Mouse (Mus musculus): ENCODE measurements around the gene B230104I21Rik. TPM values are rescaled to one million over a fixed set of nuclear protein-coding genes. Genes with fewer than 3 reads are reported as not detected.

Gene B230104I21Rik
- not detected in 2 replicates for total RNA-seq (2017)

DNA sequence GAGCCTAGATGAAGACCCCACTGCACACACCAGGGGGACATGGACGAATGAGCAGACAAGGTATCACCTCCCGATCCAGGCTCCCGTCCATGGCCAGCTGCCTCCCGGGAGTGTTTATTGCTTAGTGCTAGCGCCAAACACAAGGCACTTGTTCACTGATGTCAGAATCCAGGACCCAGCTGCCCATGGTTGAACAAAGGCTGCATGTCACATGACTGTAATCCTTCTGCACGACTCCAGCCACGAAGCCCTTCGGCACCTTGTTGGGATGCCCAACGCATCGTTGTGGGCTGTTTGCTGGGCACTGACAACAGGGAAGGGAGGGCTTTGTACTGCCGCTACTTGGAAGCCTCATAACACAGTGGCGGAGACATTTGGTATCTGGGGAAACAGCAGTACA, at the start of gene B230104I21Rik:
Gene B230104I21Rik (plus strand): TSS at position 367 of the 400 bp plus-strand sequence.
- no peak for ATAC-seq (replicated peaks; ENCODE audit: low read depth, poor library complexity, severe bottlenecking)

- no peak for ATAC-seq (replicated peaks; ENCODE audit: low read depth, poor library complexity, severe bottlenecking)
These were observed 42.2 kb upstream of the B230104I21Rik start for GRCm38 (mm10) chr4:154293735-154294201.

GRCm38 (mm10) chr4:154294262-154294731, 41.6 kb upstream of the B230104I21Rik start:
- no peak for ATAC-seq (replicated peaks; ENCODE audit: low read depth, poor library complexity, severe bottlenecking)

DNA sequence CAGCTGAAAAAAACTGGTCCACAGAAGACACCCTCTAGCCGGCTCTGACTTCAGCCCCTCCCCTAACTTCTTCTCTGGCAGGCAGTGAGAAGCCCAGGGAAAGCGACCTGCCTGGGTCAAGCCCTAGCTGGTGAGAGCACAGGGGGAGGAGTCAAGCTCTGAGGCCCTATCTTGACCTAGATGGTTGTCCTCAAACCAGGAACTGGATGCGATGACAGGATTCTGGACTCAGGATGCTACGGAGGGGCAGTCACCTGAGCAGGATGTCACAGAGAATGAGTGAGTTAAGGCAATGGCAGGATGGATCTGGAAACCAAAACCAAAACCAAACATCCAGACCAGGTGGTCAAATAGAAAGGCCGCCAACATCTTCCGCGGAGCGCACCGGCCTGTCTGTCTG, 38.2 kb upstream of the B230104I21Rik start:
- ATAC-seq (replicated peaks; ENCODE audit: low read depth, poor library complexity, severe bottlenecking) = 0 out of 2 replicates have a peak, but pooled peaks have one; percentile 10

GRCm38 (mm10) chr4:154299541-154300271, 36.2 kb upstream of the B230104I21Rik start:
- ATAC-seq (replicated peaks; ENCODE audit: low read depth, poor library complexity, severe bottlenecking) = peak; percentile 21; the same call in 1 of the 2 replicates

DNA sequence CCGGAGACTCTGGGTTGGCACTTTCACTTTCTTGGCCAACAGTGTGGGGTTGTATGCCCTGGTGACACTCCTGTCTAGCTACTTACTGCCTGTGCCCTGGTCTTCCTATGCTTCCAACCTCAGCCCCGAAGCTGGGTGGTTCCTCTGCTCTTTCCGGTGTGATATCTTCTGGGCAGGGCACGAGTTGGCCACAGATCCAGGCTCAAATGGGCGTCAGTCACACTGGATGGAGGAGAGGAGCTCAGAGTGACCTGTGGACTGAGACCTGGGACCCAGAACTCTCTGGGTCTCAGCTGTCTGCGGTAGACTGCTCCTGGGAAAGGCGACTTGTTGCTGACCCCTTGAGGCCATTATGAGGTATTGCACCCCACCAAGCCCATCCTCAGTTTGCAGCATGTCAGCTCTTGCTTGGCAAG, 34.5 kb upstream of the B230104I21Rik start, which contains the start of gene Arhgef16:
Gene Arhgef16 (minus strand): TSS at position 211 of the 416 bp plus-strand sequence.
- peak; percentile 86 for ATAC-seq (replicated peaks; ENCODE audit: low read depth, poor library complexity, severe bottlenecking)

- no peak for ATAC-seq (replicated peaks; ENCODE audit: low read depth, poor library complexity, severe bottlenecking)
These were observed 26.8 kb upstream of the B230104I21Rik start for GRCm38 (mm10) chr4:154309131-154309530.

- ATAC-seq (replicated peaks; ENCODE audit: low read depth, poor library complexity, severe bottlenecking) = no peak
These were observed 25.2 kb upstream of the B230104I21Rik start for GRCm38 (mm10) chr4:154310576-154311262.

GRCm38 (mm10) chr4:154312143-154312812, 23.6 kb upstream of the B230104I21Rik start:
- no peak for ATAC-seq (replicated peaks; ENCODE audit: low read depth, poor library complexity, severe bottlenecking)

GRCm38 (mm10) chr4:154312935-154313621, 22.8 kb upstream of the B230104I21Rik start:
- no peak for ATAC-seq (replicated peaks; ENCODE audit: low read depth, poor library complexity, severe bottlenecking)

DNA sequence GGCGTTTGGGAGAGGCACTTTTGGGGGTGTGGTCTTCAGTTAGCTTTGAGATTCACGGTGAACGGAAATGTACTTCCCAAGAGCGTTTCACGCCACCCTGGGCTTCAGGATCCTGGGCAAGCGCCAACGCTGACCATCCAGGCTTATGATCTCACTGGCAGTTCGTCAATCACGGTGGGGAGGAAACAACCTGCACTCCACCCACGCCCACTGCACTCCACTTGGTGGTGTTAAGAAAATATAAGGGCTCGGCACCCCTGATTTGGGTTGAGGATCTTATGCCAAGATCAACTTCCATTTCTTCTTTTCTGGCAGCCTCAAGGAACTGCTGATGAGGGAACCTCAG, 22.3 kb upstream of the B230104I21Rik start:
- ATAC-seq (replicated peaks; ENCODE audit: low read depth, poor library complexity, severe bottlenecking) = no peak

GRCm38 (mm10) chr4:154325410-154325809, 10.5 kb upstream of the B230104I21Rik start:
- ATAC-seq (replicated peaks; ENCODE audit: low read depth, poor library complexity, severe bottlenecking) = no peak

- no peak for ATAC-seq (replicated peaks; ENCODE audit: low read depth, poor library complexity, severe bottlenecking)
These were observed 7.5 kb upstream of the B230104I21Rik start for GRCm38 (mm10) chr4:154328431-154328830.

DNA sequence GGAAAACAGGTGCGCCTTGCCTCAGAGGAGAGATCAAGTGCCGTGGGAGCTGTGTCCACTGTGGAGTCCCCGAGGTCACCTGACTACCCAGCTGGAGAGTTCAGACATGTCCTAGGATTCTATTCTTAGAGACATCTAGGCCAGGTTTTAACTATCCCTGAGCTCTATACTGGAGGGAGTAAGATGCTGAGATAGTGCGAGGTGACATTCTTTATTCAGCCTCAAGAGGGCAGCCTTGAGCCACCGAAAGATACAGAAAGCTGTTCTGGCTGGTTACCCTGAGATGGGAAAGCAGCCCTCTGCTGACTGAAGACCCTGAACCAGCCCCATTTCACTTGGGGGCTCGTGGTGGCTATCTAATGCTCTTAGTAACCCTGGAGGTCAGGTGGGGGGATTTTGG, 7.1 kb upstream of the B230104I21Rik start:
- ATAC-seq (replicated peaks; ENCODE audit: low read depth, poor library complexity, severe bottlenecking) = peak; percentile 87

DNA sequence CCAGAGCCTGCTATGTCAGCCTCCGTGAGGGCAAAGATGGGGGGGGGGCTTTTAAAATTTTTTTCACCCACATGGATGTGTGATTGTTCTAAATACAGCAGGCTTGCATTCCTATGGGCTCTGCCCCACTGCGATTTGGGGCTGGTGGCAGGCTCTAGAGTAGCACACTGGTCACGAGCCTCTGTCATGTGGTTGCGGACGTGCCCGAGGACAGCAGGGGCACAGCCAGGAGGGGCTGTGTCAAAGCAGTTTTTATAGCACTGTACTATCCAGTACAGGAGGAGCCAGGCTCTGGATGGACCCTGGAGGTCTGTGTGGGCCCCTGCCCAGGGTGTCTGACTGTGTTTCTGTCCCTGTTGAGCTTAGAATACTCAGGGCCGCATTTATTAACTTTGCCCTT, 5.9 kb upstream of the B230104I21Rik start:
- no peak for ATAC-seq (replicated peaks; ENCODE audit: low read depth, poor library complexity, severe bottlenecking)

- no peak for ATAC-seq (replicated peaks; ENCODE audit: low read depth, poor library complexity, severe bottlenecking)
These were observed 4.7 kb upstream of the B230104I21Rik start for GRCm38 (mm10) chr4:154331271-154331670.

DNA sequence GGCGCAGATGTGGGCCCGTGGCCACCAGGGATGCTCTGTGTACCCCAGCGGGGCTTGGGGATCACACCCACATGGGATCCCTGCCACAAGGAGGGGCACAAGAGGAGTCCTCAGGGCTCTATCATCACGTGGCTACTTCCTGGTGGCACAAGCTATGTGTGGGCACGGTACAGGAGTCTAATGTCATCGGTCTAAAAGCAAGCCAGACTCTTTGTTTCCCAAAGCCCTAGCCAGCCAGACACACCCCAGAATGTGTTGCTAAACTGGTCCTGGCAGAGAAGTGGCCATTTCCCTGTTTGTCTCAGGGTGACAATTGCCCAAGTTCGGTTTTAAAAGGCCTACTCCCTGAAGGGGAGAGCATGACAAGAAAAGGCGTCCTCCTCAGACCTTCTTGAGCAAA, 2.6 kb upstream of the B230104I21Rik start:
- no peak for ATAC-seq (replicated peaks; ENCODE audit: low read depth, poor library complexity, severe bottlenecking)

DNA sequence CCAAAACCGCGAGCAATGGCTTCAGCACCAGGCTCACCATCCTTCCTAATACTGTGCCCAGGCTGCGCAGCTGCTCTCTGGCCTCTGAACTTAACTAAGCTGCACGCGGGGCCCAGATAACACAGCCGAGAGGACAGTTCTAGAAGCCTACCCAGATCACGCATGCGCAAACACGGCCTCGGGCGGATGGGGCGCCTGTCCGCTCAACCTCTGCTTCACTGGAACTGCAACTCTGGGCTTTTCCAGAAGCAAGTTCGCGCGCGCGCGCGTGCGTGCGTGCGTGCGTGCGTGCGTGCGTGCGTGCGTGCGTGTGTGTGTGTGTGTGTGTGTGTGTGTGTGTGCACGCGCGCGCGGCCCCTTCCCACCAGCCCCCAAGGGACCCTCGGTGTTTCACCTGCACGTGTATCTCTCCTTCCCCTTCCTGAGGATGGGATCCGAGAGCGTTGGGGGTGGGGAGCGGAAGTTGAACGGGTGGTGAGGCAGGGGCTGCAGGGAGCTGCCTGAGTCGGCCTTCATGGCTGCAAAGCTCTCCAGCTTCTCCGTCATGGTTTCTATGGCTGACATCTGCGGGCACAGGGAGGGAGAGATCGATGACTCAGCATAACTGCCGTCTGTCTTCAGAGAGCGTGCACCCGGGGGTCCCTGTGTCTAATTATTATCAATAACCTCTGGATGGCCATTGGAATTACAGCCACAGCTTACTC, 1.1 kb upstream of the B230104I21Rik start:
- peak; percentile 46 for ATAC-seq (replicated peaks; ENCODE audit: low read depth, poor library complexity, severe bottlenecking)

DNA sequence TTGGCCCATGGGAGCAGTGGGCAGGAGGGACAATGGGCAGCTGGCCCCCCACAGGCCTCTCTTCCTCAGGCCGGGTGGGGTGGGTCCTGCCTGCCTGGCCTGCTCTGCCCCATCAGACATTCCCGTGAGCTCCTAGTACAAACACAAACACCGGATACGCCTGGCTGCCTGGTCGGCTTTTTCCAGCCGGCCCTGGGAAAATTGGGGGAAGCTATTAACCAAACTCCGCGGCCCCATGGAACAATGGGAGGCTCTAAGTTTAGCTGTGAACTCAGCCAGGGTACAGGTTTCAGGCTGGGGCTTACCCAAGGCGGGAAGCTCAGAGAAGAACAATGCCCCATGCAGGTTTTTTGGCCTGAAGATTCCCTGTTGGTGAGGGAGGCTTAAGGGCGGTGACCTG, 723 bp downstream of the B230104I21Rik start:
- ATAC-seq (replicated peaks; ENCODE audit: low read depth, poor library complexity, severe bottlenecking) = no peak

All from common myeloid progenitor, adult 5-6 weeks (primary cell).